Mouse (Mus musculus) kidney, adult 2 months (tissue): ENCODE results near the gene Pianp.

Experiments used
- CTCF ChIP-seq: fragments of 200-500 bp; conservative IDR thresholded peaks from 2 replicates; pipeline ENCODE4 v1.5.1; 2011; ENCODE audit warnings: low read depth, mild to moderate bottlenecking, control low read depth, low read length, moderate library complexity, mixed read lengths; ENCODE audit not compliant: insufficient read depth, insufficient read length
- POLR2A ChIP-seq: fragments of 200-500 bp; IDR thresholded peaks from one replicate; pipeline ENCODE4 v1.6.1; 2011; ENCODE audit warnings: low read depth, low read length, control low read depth

DNA sequence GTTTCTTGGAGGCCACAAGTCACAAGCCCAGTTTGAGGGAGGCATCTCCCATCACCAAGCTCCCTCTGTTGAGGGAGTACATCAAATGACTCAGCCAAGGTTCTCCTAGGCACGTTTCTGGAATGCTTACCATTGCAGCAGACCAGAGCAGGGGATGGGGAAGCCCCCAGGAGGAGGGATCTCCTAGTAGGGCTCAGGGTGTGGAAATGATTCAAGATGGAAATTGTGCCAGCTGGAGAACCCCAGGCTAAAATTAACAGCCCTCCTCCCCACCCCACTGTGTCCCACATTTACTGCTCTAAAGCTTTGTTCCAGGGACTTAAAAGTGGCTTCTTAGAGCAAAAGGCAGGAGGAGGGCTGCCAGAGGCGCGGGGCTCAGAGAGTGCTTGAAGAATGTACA, 8.6 kb downstream of the Pianp start:
- TF ChIP-seq CTCF (no peak), POLR2A (no peak)
